Mouse (Mus musculus) neutrophil, adult 5-6 weeks (primary cell): ENCODE results near the gene Ddx47. TPM values are rescaled to one million over a fixed set of nuclear protein-coding genes. Genes with fewer than 3 reads are reported as not detected.

Experiments
- ATAC-seq: fragments of 151-379, 151-347 bp; 2 replicates; pipeline ENCODE4 v1.8.0; 2017; ENCODE audit warnings: mild to moderate bottlenecking, moderate TSS enrichment; ENCODE audit not compliant: insufficient number of reproducible peaks, poor library complexity, low FRiP score, severe bottlenecking; ENCODE audit errors: extremely low read depth
- total RNA-seq: library from RNA; stranded (forward); fragments of 200-1000 nt; gene quantifications from 2 replicates; pipeline ENCODE4 v1.2.3, GENCODE M21; 2017

The Ddx47 gene
- total RNA-seq, result 85.9 and 90.2 TPM in 2 replicates

DNA sequence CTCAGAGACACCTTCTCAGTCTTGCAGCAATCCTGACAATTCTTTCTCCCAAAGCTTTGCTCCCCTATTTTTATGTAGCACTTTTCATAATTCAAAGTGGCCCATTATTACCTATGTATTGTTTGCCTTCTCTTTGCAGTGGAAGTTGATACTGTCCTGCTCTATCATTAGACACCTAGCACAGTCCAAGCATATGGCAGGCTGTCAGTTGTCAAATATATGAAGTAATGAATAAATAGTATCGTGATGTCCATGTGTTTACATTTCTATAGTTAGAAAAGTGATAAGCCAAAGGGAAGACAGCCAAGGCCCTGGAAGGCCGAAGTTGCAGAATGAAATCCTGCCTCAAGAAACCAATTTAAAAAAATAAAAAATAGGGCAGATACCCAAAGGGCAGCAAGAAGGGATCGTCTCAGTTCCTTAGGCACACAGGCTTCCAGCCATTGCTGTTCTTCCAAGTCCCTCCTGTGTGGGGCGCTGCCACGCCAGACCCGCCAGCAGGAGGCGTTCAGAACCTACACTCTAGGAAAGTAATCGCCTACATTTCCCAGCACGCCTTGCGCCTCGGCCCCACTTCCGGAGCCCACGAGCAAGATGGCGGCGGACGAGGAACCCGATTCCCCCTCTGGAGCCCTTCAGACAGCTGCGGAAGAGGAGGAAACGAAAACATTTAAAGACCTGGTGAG is at the start of gene Ddx47:
TSS of gene Ddx47 (plus strand) at position 565 of the 686 bp plus-strand sequence.
- peak; percentile 100 for ATAC-seq

GRCm38 (mm10) chr6:134961858-134962517 is 49.4 kb upstream of the Ddx47 start:
- no peak for ATAC-seq

DNA sequence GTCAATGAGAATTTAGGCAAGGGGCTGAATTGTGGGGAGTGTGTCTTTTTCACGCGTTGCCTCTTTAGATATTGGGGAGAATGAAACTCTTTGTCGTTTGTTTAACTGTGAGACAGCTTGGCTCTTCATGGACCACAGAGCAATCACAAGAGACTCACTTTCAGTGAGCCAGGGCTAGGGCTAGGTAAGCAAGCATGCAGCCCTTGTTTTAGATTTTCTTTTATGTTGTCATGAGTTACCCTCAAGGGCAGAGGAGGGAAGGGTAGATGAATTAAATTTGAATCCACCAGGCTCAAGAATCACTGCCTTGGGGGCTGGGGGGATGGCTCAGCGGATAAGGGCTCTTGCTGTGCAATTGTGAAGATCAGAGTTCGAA is 48.9 kb upstream of the Ddx47 start:
- ATAC-seq, result no peak

GRCm38 (mm10) chr6:134963910-134964309 is 47.5 kb upstream of the Ddx47 start:
- ATAC-seq, result no peak

DNA sequence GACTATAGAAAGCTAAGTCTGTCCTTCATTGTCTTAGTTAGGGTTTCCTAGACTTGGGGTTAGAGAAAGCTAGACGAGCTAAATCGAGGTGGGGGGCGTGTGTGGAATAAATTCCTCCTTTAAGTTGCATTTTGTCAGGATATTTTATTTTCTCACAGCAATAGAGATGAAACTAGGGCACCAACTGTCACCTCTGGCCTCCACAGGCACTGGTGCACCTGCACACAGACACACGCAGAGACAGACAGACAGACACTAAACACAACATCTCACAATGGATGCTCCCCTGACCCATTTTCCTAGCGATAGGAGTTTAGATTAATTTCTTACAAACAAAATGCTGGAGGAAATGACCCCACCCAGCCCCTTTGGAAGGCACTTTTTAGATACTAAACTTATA is 44.7 kb upstream of the Ddx47 start:
- ATAC-seq, result no peak

DNA sequence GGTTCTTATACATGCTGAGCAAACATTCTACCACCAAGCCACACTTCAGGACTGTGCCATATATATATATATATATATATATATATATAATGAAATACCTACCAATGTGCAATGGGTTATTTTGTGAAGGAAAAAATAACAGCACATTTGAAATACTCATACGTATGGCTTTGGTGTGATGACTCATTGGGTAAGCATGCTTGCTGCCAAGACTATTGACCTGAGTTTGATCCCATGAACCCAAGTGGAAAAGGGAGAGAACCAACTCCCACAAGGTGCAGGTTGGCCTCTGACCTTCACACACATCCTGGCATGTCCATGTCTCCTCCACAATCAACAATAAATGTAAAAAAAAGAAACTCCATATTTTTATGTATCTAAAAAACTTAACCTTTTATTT is 43.1 kb upstream of the Ddx47 start:
- ATAC-seq, result no peak

DNA sequence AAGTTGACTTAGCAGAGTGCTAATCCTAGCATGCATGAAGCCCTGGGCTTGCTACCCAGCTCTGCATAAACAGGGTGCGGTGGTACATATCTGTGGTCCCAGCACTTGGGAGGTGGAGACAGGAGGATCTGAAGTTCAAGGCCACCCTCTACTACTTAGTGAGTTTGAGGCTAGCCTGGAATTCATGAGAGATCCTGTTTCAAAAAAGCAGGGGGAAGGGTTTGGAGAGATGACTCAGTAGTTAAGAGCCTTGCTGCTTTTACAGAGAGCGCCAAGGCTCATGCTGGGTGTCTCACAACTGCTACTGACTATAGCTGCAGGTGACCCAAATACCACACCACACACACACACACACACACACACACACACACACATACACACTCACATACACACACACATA is 41.9 kb upstream of the Ddx47 start:
- no peak for ATAC-seq

GRCm38 (mm10) chr6:134972096-134972495 is 39.3 kb upstream of the Ddx47 start:
- no peak for ATAC-seq

DNA sequence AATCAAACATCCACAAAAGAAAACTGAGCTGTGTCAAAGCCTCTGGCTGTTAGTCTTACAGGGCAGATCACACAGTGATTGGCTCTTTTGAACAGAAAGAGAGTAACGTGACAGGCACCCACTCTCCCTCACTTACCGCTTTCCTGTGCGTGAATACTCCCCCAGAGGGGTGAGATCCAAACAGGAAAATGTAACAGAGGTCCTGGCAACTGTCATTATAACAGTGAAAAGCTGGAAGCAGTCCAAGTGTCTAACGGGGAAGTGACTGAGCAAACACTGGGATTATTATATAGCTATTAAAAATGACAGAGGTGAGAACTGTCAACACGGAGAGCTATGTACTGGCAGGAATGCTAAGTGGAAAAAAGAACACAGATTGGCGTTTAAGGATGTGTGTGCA is 34.8 kb upstream of the Ddx47 start:
- no peak for ATAC-seq

DNA sequence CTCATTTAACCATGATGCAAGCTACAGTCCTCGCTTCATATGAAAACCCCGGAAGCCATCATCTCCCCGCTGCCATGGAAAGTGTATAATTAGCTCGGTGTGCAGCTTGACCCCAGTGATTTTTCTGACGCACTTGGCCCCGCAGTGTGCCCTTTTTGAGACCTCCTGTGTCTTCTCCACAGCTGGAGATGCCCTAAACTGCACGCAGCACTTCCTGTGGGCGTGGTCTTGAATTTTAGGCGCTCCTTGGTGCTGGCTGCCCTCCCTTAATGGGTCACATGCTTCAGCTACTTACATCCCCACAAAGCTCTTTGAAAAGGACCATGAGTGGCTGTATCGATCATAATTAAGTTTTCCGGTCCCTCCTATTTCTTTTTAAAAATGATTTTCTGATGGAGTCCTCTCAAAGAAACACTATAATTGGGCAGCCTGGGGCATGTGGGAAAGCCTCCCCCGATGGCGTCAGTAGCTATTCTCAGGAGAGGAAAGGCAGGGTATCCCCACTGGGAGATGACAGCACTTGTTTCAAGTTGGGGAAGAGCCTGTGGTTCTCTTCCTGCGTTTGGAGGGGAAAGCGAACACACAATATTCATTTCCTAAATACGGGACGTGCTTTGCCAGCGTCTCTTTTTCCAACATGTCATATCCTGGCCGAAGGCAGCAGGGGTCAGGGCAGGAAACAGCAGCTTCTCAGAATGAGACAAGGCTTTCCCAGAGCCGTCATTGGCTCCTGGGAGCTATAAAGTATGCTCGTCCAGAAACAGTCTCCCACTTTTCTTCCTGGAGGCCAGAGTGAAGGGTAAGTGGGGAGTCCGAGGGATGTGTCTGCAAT is 30.0 kb upstream of the Ddx47 start, which contains the start of gene Apold1:
TSS of gene Apold1 (plus strand) at position 488 of the 832 bp plus-strand sequence.
- peak; percentile 52 for ATAC-seq

DNA sequence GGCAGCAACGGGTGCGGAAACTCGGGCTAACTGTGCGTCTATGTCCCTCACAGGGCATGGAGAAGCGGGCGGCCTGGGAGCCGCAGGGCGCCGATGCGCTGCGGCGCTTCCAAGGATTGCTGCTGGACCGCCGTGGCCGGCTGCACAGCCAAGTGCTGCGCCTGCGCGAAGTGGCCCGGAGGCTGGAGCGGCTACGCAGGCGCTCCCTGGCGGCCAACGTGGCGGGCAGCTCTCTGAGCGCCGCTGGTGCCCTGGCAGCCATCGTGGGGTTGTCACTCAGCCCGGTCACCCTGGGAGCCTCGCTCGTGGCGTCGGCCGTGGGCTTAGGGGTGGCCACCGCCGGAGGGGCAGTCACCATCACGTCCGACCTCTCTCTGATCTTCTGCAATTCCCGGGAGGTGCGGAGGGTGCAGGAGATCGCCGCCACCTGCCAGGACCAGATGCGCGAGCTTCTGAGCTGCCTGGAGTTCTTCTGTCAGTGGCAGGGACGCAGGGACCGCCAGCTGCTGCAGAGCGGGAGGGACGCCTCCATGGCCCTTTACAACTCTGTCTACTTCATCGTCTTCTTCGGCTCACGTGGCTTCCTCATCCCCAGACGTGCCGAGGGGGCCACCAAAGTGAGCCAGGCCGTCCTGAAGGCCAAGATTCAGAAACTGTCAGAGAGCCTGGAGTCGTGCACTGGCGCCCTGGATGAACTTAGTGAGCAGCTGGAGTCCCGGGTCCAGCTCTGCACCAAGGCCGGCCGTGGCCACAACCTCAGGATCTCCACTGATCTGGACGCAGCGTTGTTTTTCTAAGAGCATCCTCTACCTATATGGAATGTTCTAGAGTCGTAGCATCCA is 27.7 kb upstream of the Ddx47 start:
- ATAC-seq, result peak; percentile 70

GRCm38 (mm10) chr6:134984748-134985147 is 26.7 kb upstream of the Ddx47 start:
- no peak for ATAC-seq

- ATAC-seq, result no peak
Measured at GRCm38 (mm10) chr6:134988377-134988776, 23.0 kb upstream of the Ddx47 start.

DNA sequence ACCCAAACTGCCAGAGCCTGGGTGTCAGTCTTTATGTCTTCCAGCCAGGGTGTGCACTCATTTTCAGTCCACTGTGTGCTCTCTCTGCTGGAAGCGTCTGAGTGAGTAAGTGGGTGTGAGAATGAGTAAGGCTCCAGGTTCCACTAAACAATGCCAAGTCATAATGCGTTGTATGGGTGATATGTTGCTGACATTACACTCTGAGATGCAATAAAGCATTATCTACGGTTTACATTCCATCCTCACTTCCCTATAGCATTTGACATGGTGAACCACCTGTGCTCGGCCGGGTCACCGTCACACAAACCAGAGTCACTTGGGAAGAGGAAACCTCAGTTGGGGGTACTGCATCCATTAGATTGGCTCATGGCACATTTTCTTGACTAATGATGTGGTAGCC is 20.7 kb upstream of the Ddx47 start:
- no peak for ATAC-seq

GRCm38 (mm10) chr6:134994031-134994651 is 17.3 kb upstream of the Ddx47 start:
- no peak for ATAC-seq

- ATAC-seq, result no peak
Measured at GRCm38 (mm10) chr6:134994985-134995384, 16.4 kb upstream of the Ddx47 start.

DNA sequence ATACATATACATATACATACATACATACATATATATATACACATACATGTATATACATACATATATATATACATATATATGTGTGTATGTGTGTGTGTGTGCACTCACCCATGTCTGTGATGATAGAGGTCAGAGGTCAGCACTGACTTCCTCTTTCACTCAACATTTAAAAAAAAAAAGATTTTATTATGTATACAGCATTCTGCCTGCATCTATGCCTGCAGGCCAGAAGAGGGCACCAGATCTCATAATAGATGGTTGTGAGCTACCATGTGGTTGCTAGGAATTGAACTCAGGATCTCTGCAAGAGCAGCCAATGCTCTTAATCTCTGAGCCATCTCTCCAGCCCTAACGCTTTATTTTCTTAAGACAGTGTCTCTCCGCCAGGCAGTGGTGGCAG is 14.5 kb upstream of the Ddx47 start:
- 0 out of 2 replicates have a peak, but pooled peaks have one; percentile 41 for ATAC-seq

DNA sequence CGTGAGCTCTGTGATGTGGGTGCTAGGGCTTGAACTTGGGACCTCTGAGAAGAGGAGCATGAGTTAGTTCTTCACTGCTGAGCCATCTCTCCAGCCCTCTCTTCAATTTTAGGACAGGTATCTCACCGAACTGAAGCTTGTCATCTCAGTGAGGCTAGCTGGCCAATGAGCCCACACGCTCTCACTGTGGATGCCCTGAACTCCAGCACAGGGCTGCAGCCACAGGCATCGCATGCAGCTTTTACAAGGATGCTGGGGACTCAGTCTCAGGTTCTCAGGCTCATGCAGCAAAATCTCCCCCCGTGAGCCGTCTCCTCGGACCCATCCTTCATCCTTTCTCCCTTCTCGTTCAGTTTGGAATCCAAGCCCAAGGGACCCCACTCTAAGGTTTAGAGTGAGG is 13.3 kb upstream of the Ddx47 start:
- ATAC-seq, result no peak

DNA sequence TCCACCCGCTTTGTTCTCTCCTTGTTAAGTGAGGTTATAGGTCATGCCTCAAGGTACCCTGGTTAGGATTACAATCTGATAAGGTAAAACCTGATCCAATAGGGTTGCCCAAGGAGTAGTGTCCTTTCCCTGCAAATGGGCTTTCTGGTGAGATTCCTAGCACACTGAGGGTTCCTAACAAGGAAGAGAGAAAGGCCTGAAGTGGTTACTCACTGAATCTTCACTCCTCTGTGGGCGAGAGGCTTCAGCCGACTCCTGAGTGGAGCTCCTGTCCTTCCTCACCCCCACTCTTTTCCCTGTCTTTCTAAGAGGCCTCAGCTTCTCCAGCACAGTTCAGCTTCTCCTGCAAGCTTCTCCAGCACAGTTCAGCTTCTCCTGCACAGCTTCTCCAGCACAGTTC is 12.6 kb upstream of the Ddx47 start:
- ATAC-seq, result no peak
